Mouse (Mus musculus) retina, embryonic 14.5 days (tissue): ENCODE measurements around the gene Dpf3.

Experiments used
- DNase-seq: peaks from one replicate; pipeline ENCODE4 v3.0.0-alpha.2; 2015; ENCODE audit warnings: low spot score

The Dpf3 gene

DNA sequence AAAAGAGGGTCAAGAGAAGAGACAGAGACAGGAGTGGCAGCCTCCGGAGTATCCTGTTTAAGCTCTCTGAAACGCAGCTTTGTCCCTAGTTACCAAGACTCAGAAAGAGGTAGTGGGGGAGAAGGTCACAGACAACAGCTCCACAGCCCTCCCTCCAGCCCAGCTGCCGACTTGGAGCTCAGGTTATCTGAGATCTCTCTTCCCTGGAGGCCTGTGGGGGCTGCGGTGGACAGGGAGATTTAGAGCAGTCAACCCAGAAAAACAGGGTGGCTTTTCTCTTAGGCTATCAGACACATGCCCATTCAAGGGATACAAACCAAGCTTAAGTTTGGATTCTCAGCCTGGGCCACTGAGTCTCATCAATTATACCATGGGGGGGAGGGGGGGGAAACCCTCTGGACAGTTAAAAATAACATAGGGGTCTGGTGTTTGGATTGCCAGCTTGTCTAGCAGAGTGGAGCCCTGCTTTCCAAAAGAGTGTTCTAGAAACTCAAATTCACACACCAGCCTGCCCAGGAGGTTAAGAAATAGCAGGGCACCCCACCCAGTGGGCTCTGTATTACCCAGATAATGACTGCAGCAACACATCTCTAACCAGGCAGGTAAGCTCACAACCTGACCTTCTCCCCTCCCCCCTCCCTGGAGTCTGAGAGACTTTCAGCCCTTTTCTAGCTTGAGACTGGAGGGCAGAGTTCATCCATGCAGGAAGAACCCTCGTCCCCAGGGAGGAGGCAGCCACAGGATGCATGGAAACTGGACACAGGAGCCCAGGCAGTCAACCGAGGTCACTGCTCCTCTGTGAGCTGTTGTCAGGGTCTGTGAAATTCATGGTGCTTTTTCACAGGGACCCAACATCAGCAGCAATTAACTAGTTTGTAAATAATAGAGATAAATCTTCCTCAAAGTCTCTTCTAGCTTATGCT, 20.7 kb downstream of the Dpf3 start:
- DNase-seq: peak; percentile 53

DNA sequence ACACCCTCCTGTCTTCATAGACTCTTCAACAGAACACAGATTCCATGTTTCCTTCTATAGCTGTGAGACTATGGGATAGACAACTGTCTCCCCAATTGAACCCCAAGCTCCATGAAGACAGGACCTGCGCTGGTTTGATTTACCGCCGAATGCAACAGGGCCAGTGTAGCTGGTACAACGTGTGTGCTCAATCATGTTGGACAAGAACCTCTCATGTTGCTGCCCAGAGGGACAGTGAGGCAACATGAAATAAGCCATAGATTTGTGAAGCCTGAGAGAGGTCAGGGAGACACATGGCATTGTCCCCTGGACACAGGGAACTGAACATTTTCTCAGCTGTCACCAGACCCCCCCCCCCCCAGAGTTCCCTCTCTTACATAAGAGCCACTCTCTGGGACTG, 21.5 kb downstream of the Dpf3 start:
- DNase-seq: no peak

GRCm38 (mm10) chr12:83460272-83460671, 27.2 kb downstream of the Dpf3 start:
- no peak for DNase-seq

DNA sequence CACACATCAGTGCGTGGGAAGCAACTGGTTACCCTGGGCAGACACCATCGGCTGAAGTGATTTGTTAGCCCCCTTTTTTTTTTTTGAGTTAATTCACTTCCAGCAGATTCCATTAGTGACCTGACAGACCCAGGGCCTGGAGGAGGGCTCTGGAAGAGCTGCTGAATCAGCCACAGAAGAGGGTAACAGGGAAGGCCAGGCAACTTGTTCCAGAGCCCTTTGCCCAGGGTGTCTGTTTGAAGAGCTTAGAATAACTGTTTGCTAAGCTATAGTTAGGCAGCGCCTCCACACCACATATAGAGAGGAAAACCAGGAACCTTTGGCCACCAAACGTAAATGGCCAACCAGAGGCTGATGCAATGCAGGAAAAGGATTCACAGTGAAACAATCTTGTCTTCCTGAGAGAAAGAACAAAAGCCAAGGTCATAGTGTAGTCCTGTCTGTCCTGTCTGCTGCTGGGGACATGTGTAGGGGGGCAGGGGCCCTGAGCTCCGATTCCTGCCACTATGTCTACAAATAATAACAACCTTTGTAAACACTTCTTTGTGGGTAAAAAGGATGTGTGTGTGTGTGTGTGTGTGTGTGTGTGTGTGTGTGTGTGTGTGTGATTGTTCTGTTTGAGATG, 32.7 kb downstream of the Dpf3 start:
- DNase-seq: no peak

GRCm38 (mm10) chr12:83451850-83452249, 35.7 kb downstream of the Dpf3 start:
- DNase-seq: no peak

DNA sequence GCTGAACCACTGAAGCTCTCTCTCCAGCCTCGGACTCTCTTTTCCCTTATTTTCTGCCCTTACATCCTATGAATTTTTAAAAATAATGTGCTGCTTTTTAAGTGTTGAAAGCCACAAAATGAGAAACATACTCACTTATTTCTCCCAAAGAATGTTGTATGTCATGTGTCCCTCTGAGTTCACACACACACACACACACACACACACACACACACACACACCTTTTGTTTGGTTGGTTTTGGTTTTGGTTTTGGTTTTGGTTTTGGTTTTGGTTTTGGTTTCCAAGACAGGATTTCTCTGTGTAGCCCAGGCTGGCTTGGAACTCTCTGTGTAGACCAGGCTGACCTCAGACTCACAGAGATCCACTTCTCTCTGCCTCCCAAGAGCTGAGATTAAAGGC, 37.0 kb downstream of the Dpf3 start:
- DNase-seq: no peak

DNA sequence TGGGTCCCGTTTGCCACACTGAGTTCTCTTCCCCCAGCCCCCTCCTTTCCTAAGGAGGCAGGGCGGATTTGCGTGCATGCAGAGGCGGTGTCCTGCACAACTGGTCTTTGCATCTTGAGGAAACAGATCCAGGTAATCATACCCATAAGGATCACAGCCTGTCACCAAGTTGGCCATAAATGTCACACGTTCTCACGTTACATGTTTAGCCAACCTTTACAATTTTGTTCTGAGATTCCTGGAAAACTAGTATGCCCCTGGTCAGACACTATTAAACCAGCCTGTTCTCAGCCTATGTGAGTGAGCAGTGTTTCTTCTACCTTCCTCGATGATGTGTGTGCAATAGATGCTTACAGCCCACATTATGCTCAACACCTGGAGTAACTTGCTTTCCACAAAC, 38.3 kb downstream of the Dpf3 start:
- no peak for DNase-seq

DNA sequence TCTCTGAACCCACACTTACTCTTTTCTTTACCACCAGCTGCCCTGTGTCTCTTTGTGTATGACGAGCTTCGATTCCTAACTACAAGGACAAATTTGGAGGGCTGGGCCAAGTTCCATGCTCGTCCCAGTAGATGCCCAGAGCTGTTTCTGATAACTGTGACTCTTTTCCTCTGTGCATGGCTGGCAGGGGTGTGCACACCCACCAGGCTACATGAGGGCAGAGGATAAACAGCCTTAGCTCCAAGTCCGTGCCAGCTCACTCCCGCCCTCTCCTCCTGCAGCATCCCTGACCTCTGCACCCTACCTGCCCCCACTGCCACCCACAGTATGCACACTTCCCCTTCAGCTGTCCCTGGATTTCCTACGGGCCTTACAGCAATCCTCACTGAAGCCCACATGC, 41.9 kb downstream of the Dpf3 start:
- no peak for DNase-seq

DNA sequence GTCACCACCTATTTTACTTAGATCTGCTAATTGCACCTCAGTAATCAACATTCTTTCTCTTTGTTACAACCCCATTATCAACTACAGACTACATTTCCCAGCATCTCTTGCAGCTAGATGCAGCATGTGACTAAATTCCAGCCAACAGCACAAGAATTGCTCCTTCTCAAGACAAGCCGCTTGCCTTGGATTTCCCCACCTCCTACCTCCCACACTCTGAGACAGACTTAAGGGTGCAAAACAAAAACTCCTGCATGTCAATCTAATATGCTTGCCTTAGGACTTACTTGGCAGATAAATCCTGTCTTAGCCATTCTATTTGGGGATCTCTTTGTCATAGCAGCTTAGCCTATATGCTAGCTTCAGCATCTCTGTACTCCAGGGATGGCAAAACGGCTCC, 43.1 kb downstream of the Dpf3 start:
- no peak for DNase-seq

GRCm38 (mm10) chr12:83438002-83438401, 49.5 kb downstream of the Dpf3 start:
- DNase-seq: no peak

DNA sequence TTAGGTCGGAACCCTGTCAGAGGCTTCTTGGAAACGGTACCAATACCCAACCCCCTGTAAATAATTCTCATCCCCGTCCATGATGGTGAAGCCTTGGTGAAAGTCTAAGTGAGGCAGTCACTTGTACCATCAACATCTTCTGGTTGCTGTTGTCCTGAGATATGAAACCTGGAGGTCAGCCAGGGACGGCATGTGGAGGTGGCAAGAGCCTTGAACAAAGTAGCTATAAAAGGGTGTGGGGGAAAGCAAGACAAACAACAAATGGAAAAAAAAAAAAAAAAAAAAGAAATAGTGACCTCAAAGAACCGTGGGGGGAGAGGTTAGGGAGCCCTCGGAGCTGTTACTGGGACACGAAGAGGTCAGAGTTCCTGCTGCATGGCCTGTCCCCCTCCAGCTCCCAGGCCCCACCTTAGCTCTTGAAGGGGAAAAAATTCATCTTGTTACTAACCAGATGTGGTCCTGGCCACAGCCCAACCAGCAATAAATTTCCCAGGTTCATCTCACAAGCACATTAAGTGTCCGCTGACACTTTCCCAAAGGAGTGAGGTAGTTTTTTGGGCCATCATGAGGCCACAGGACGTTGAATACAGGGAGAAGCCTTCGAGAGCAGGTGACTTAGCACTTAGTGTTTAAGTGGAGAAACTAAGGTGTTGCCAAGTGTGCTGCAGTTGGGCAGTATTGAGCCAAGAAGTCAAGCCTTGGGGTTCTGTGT, 53.4 kb downstream of the Dpf3 start:
- DNase-seq: no peak

DNA sequence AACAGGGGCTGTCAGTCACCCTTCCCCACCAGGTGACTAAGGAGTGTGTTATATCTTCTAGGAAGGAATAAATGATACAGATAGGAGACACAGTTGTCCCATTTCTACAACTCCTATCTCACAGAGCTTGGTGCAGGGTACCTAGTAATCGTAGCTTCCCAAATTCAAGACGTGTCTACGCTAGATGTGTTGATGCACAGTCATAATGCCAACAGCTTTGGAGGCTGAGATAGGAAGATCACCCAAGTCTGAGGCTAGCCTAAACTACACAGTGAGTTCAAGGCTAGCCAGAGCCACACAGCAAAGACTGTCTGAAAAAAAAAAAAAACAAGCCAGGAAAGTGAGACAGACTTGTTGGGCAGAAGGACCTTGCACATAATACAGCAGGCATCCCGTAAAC, 54.1 kb downstream of the Dpf3 start:
- DNase-seq: no peak

- DNase-seq: no peak
Measured at GRCm38 (mm10) chr12:83430207-83430606, 57.3 kb downstream of the Dpf3 start.

DNA sequence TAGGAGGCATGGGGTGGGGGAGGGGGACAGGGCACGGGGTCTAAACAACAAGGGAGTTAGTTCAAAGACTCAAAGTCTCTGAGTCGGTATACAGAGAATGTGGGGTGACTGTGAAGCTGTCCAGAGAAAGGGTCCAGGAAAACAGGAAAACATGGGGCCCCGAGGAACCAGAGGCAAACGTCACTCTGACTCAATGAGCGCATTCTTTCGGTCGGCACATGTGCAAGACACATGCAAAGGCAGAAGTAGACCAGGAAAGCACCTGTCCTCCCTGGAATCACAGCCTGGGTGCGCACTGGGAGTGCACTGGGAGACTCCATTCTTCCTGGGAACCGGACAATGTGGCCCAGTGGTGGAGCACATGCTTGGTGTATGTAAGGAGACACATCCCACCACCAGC, 59.5 kb downstream of the Dpf3 start:
- no peak for DNase-seq

DNA sequence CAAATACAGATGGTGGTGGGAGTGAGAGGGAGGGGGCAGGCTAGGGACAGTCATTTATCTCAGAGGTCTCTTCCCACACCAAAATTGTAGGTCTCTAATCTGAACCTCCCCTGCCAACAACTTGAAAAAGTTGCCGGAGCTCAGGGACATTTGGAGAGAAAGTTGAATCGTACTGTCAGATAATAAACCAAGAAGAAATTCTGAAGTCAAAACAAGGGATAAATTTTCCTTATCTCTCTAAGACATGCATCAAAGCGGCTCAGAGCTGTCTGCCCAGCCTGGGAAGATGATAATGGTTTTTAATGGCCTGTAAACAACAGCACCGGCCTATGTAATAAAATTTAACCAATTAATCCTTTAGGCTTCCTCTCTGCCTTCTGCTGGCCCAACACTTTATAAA, 59.9 kb downstream of the Dpf3 start:
- no peak for DNase-seq

DNA sequence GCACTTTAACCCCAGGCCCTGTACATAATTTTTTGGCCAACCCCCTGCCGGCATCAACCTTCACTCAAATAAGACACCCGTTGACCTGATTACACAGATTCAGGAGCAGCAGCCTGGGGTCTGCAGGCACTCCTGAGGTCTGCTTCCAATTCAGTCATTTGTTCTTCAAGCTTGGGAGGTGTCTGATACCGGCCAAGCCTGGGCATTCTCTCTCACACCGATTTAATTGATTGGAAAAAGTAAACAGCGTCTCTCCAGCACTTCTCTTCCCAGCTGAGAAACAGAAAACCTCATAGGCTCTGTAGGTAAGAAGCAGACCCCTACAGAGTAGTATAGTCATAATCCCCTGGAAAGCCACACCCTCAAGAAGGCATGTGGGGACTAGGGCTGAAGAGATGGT, 61.2 kb downstream of the Dpf3 start:
- DNase-seq: no peak

GRCm38 (mm10) chr12:83425736-83426135, 61.8 kb downstream of the Dpf3 start:
- peak; percentile 63 for DNase-seq

DNA sequence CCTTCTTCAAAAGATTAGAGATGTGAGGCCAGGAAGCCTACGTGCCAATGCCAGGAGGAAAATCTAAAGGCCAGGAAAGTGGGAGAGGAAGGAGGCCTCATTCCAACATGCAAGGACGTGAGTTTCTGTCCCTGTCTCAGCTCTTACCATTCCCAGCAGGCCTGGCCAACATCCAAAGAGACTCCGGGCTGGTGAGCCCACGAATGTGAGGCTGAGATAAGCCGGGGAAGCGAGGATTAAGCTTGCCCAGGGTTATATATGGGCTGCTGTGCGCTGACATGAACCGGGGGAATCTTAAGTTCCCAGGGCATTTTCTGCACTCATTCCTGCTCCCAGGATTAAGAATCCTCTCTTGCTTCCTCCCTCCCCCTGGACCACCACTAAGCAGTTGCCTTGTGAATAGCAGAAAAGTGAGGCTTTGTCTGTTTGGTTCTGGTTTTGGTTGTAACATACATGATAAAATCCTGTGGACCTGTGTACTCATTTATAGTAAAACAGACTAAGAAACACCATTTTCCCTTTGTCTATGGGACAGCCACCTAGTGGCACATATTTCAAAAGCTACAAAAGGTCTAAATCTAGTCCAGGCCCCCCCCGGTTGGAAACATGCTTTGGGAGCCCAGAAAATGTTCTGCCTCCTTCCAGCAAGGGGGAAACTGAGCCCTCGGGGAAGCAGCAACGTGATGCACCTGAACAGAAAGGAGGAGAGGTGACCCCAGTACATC, 62.6 kb downstream of the Dpf3 start:
- peak; percentile 24 for DNase-seq

GRCm38 (mm10) chr12:83424086-83424719, 63.3 kb downstream of the Dpf3 start:
- no peak for DNase-seq

DNA sequence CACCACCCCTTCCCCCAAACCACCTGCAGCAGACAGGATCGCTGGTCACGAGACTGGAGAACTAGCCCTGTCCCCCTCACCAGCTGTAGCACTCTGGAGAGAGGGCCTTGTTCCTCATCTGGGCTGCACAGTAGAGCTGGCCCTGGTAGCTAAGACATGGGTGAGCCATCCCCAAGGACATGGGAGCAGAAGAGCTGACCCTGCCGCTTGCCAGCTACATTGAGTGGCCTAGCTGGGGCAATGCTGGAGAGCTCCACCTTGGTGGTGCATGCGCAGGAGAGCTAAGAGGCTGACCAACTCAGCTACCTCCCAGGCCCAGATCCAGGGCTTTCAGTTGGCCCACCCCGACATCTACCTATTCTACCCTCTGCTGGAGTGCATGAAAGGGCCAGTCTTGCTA, 67.2 kb downstream of the Dpf3 start:
- no peak for DNase-seq

- DNase-seq: no peak
Measured at GRCm38 (mm10) chr12:83415207-83415606, 72.3 kb downstream of the Dpf3 start.

GRCm38 (mm10) chr12:83413684-83414083, 73.8 kb downstream of the Dpf3 start:
- DNase-seq: no peak
